Mouse (Mus musculus) CH12.LX (cell line): ENCODE measurements around the gene Wnt6. TPM values are rescaled to one million over a fixed set of nuclear protein-coding genes. Genes with fewer than 3 reads are reported as not detected.

Source experiments
- DNase-seq: peaks from one replicate; pipeline ENCODE4 v3.0.0-alpha.2; 2013; ENCODE audit errors: extremely low read depth
- H3K27ac ChIP-seq: 2 replicates; pipeline ENCODE4 v1.5.1; 2012; ENCODE audit warnings: low read depth, mild to moderate bottlenecking, control low read depth, moderate library complexity; ENCODE audit not compliant: insufficient read depth
- H3K27me3 ChIP-seq: replicated peaks from 2 replicates; pipeline ENCODE3; 2012; ENCODE audit warnings: inconsistent platforms
- H3K36me3 ChIP-seq, 2 experiments: replicated peaks in 1 of 2; 2 replicates each; pipeline versions ENCODE3 to v1.6.1; 2012; ENCODE audit warnings: inconsistent platforms in 1 of 2, low read length in 1 of 2, mild to moderate bottlenecking in 1 of 2, mixed read lengths in 1 of 2, moderate library complexity in 1 of 2; ENCODE audit not compliant: control insufficient read depth in 1 of 2, insufficient read depth in 1 of 2
- H3K4me1 ChIP-seq, 2 experiments: 2 replicates each; pipeline ENCODE4 v1.6.1; 2012; ENCODE audit warnings: inconsistent platforms in 1 of 2, moderate library complexity in 1 of 2; ENCODE audit not compliant: insufficient read depth in 2 of 2, control insufficient read depth in 1 of 2
- H3K4me2 ChIP-seq: 2 replicates; pipeline ENCODE4 v1.6.1; 2012; ENCODE audit warnings: low read depth, mild to moderate bottlenecking, control low read depth; ENCODE audit not compliant: poor library complexity, insufficient read depth, severe bottlenecking
- H3K4me3 ChIP-seq, 3 experiments: fragments of 150-350 bp in 1 of 3; sonication (generic) in 1 of 3; replicated peaks in 1 of 3; 2 replicates each; pipeline versions ENCODE3 to v1.5.1; 2011 to 2012; ENCODE audit warnings: low read depth in 2 of 3, low read length in 2 of 3, mild to moderate bottlenecking in 2 of 3, moderate library complexity in 2 of 3, control low read depth in 1 of 3, improper control_type of control experiment in 1 of 3, inconsistent platforms in 1 of 3, mixed read lengths in 1 of 3; ENCODE audit not compliant: poor library complexity in 1 of 3
- H3K79me2 ChIP-seq: replicated peaks from 2 replicates; pipeline ENCODE4 v1.6.1; 2012; ENCODE audit warnings: mild to moderate bottlenecking, moderate library complexity; ENCODE audit not compliant: control insufficient read depth, poor library complexity, insufficient read depth, severe bottlenecking; ENCODE audit errors: extremely low read depth
- H3K9ac ChIP-seq: 2 replicates; pipeline ENCODE4 v1.6.1; 2012; ENCODE audit warnings: low read depth, mild to moderate bottlenecking, control low read depth, moderate library complexity; ENCODE audit not compliant: insufficient read depth
- H3K9me3 ChIP-seq: replicated peaks from 2 replicates; pipeline ENCODE3; 2012; ENCODE audit warnings: low read length, inconsistent platforms, mixed read lengths
- BHLHE40 ChIP-seq: IDR thresholded peaks from 2 replicates; pipeline ENCODE4 v1.6.1; 2011; ENCODE audit warnings: mild to moderate bottlenecking, low read depth, low read length, improper control_type of control experiment
- CHD1 ChIP-seq: IDR thresholded peaks from 2 replicates; pipeline ENCODE4 v1.6.1; 2012; ENCODE audit warnings: low read depth, low read length, improper control_type of control experiment, inconsistent platforms
- E2F4 ChIP-seq: IDR thresholded peaks from 2 replicates; pipeline ENCODE4 v1.6.1; 2011; ENCODE audit warnings: low read depth, low read length, improper control_type of control experiment; ENCODE audit not compliant: insufficient replicate concordance
- ELF1 ChIP-seq: IDR thresholded peaks from 2 replicates; pipeline ENCODE4 v1.6.1; 2014; ENCODE audit warnings: low read depth, mild to moderate bottlenecking, inconsistent platforms, low read length, improper control_type of control experiment
- ETS1 ChIP-seq: conservative IDR thresholded peaks from 2 replicates; pipeline ENCODE4 v1.6.1; 2012; ENCODE audit warnings: low read depth, mild to moderate bottlenecking, inconsistent platforms, low read length, improper control_type of control experiment, moderate library complexity
- HCFC1 ChIP-seq: IDR thresholded peaks from 2 replicates; pipeline ENCODE4 v1.6.1; 2012; ENCODE audit warnings: low read depth, mild to moderate bottlenecking, inconsistent platforms, low read length, improper control_type of control experiment
- JUN ChIP-seq: IDR thresholded peaks from 2 replicates; pipeline ENCODE4 v1.6.1; 2011; ENCODE audit warnings: low read depth, mild to moderate bottlenecking, low read length, improper control_type of control experiment, moderate library complexity; ENCODE audit not compliant: insufficient read depth
- JUND ChIP-seq: conservative IDR thresholded peaks from 2 replicates; pipeline ENCODE4 v1.6.1; 2011; ENCODE audit warnings: low read depth, low read length, improper control_type of control experiment
- KAT2A ChIP-seq: IDR thresholded peaks from 2 replicates; pipeline ENCODE4 v1.6.1; 2012; ENCODE audit warnings: low read length, improper control_type of control experiment, inconsistent platforms; ENCODE audit not compliant: insufficient replicate concordance
- MAX ChIP-seq: IDR thresholded peaks from 2 replicates; pipeline ENCODE4 v1.6.1; 2011; ENCODE audit warnings: low read length, improper control_type of control experiment
- MAZ ChIP-seq: IDR thresholded peaks from 2 replicates; pipeline ENCODE4 v1.6.1; 2012; ENCODE audit warnings: low read depth, mild to moderate bottlenecking, inconsistent platforms, low read length, improper control_type of control experiment, moderate library complexity
- MEF2A ChIP-seq: IDR thresholded peaks from 2 replicates; pipeline ENCODE4 v1.6.1; 2014; ENCODE audit warnings: low read depth, mild to moderate bottlenecking, inconsistent platforms, low read length, improper control_type of control experiment, borderline replicate concordance
- MXI1 ChIP-seq: IDR thresholded peaks from 2 replicates; pipeline ENCODE4 v1.6.1; 2011; ENCODE audit warnings: mild to moderate bottlenecking, low read depth, low read length, improper control_type of control experiment
- MYC ChIP-seq: IDR thresholded peaks from 2 replicates; pipeline ENCODE4 v1.6.1; 2011; ENCODE audit warnings: low read depth, mild to moderate bottlenecking, improper control_type of control experiment, low read length
- NELFE ChIP-seq: IDR thresholded peaks from 2 replicates; pipeline ENCODE4 v1.6.1; 2011; ENCODE audit warnings: low read depth, low read length, improper control_type of control experiment
- NRF1 ChIP-seq: IDR thresholded peaks from 2 replicates; pipeline ENCODE4 v1.6.1; 2014; ENCODE audit warnings: low read depth, mild to moderate bottlenecking, inconsistent platforms, low read length, improper control_type of control experiment, moderate library complexity
- PAX5 ChIP-seq: IDR thresholded peaks from 2 replicates; pipeline ENCODE4 v1.6.1; 2012; ENCODE audit warnings: low read length, inconsistent platforms, mixed read lengths
- POLR2A ChIP-seq: IDR thresholded peaks from 2 replicates; pipeline ENCODE4 v1.6.1; 2011; ENCODE audit warnings: low read depth, mild to moderate bottlenecking, improper control_type of control experiment, low read length
- POLR2AphosphoS2 ChIP-seq: IDR thresholded peaks from 2 replicates; pipeline ENCODE4 v1.6.1; 2011; ENCODE audit warnings: low read depth, low read length, improper control_type of control experiment
- RCOR1 ChIP-seq: conservative IDR thresholded peaks from 2 replicates; pipeline ENCODE4 v1.6.1; 2012; ENCODE audit warnings: low read depth, mild to moderate bottlenecking, inconsistent platforms, low read length, improper control_type of control experiment
- SIN3A ChIP-seq: IDR thresholded peaks from 2 replicates; pipeline ENCODE4 v1.6.1; 2012; ENCODE audit warnings: low read length, improper control_type of control experiment, inconsistent platforms
- TBP ChIP-seq: conservative IDR thresholded peaks from 2 replicates; pipeline ENCODE4 v1.6.1; 2011; ENCODE audit warnings: low read depth, low read length, improper control_type of control experiment
- UBTF ChIP-seq: IDR thresholded peaks from 2 replicates; pipeline ENCODE4 v1.6.1; 2012; ENCODE audit warnings: low read depth, mild to moderate bottlenecking, inconsistent platforms, low read length, improper control_type of control experiment, moderate library complexity
- USF1 ChIP-seq: IDR thresholded peaks from 2 replicates; pipeline ENCODE4 v1.6.1; 2014; ENCODE audit warnings: low read depth, mild to moderate bottlenecking, inconsistent platforms, low read length, improper control_type of control experiment
- ZC3H11A ChIP-seq: IDR thresholded peaks from 2 replicates; pipeline ENCODE4 v1.6.1; 2012; ENCODE audit warnings: low read depth, mild to moderate bottlenecking, inconsistent platforms, low read length, improper control_type of control experiment
- ZKSCAN1 ChIP-seq: IDR thresholded peaks from 2 replicates; pipeline ENCODE4 v1.6.1; 2012; ENCODE audit warnings: low read depth, inconsistent platforms, low read length, improper control_type of control experiment, borderline replicate concordance
- ZMIZ1 ChIP-seq: IDR thresholded peaks from 2 replicates; pipeline ENCODE4 v1.6.1; 2012; ENCODE audit warnings: low read depth, mild to moderate bottlenecking, inconsistent platforms, low read length, improper control_type of control experiment
- ZNF384 ChIP-seq: IDR thresholded peaks from 2 replicates; pipeline ENCODE4 v1.6.1; 2012; ENCODE audit warnings: low read depth, low read length, improper control_type of control experiment, inconsistent platforms
- dilution Hi-C: fragments of 300-500 bp; cut with MboI; formaldehyde crosslinking; loops from 2 replicates; pipeline ENCODE4 v1.14.3; 2020; ENCODE audit warnings: low sequenced_read_pairs; ENCODE audit not compliant: extremely low pct_unique_long_range_greater_than_20kb, extremely low pct_ligation_motif_present
- in situ Hi-C: fragments of 300-500 bp; cut with MboI; formaldehyde crosslinking; loops from 3 replicates; pipeline ENCODE4 v1.14.3; 2019; ENCODE audit warnings: low sequenced_read_pairs, low pct_ligation_motif_present, low pct_unique_long_range_greater_than_20kb, mixed read lengths
- polyA plus RNA-seq: library from polyadenylated mRNA; unstranded; fragments of >175 nt; gene quantifications from 2 replicates; pipeline ENCODE4 v1.2.1, GENCODE M21; 2012; ENCODE audit warnings: low read depth; ENCODE audit not compliant: insufficient read length
- total RNA-seq, 2 experiments: library from RNA; depleted of rRNA; stranded (reverse); fragments of 300-350 nt in 1 of 2; fragments of >200 nt in 1 of 2; gene quantifications; 2 replicates each; pipeline ENCODE4 v1.2.3; 2012 to 2014

Wnt6 gene
- total and polyA plus RNA-seq, 3 experiments = 0.67 to 3.4 (median 1.7) TPM

DNA sequence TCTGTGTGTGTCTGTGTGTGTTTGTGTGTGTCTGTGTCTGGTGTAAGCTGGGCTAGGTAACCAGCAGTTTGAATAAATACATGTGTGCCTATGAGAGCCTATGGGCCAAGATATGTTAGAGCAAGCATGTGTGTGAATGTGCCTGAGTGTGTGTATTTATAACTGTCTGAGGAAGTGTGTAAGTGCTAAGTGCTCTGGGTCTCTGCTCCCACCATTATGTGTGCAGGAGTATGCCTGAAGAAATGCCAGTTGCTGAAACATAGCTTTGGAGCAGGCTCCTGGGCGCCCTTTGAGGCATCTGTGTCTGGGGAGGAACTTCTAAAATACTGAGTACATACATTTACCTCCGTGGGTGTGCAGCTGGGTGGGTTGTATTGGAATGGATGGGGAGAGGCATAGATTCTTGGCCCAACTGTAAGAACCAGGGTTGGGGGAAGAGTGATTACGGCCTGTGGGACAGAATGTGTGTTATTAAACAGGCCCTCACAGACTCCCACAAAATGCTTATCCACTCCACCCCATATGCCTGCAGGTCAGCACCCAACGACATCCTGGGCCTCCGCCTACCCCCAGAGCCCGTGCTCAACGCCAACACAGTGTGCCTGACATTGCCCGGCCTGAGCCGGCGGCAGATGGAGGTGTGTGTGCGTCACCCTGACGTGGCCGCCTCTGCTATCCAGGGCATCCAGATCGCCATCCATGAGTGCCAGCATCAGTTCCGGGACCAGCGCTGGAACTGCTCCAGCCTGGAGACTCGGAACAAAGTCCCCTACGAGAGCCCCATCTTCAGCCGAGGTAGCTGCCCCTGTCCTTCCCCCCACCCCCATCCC, 21.4 kb downstream of the Wnt6 start:
- Histone ChIP-seq H3K9me3 (no peaks in the 10 kb centered on the region), H3K9ac (peak overlapping the region; percentile 81), H3K27me3 (no peaks in the 10 kb centered on the region), H3K4me1 (peaks cover 53 to 55% of the 10 kb centered on the region in 2 experiments), H3K4me3 (peak overlapping the region; percentile 84 to 89 (median 88)), H3K4me2 (peak overlapping the region; percentile 93), H3K36me3 (peaks cover 0 to 46% of the 10 kb centered on the region in 2 experiments), H3K79me2 (peaks cover 17% of the 10 kb centered on the region), H3K27ac (peak overlapping the region; percentile 88)
- dilution Hi-C loops = no loop called here
- no peak for DNase-seq
- TF ChIP-seq BHLHE40 (peak; percentile 36; the same call in 1 of the 2 replicates), ETS1 (0 out of 2 replicates have a peak, but pooled peaks have one; percentile 10), JUN (no peak), MEF2A (0 out of 2 replicates have a peak, but pooled peaks have one; percentile 10), KAT2A (no peak), MXI1 (peak; percentile 16; the same call in 1 of the 2 replicates), UBTF (peak; percentile 62; the same call in 1 of the 2 replicates), POLR2A (peak; percentile 44; the same call in 1 of the 2 replicates)
- in situ Hi-C loops = no loop called here

DNA sequence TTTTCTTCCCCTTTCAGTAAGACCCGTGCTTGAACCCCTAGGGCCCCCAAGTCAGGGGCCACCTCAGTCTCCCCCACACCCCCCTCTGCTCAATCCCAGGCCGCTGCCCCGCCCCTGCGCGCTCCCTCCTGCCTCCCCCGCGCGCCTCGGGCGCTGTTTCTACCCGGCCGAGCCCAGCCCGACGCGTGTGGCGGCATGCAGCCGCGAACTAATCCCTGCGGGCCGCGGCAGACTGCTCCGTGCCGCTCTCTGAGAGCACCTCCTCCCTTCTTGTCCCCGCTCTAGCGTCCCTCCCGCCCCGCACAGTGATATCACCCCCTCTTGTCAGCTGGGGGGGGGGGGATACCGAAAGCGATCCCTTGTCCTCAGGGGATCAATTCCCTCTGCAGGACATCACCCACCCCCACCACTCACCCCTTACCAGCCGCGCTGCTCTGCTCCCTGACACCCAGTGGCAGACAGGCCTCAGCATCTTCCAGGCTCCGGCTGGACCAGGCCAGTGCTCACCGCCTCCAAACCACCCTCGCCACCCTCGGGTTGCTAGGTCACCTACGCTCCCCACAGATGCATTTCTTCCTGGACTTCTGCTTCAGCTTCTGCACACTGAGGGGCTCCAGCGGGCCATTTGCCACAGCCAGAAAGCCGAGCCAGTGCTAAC, 22.9 kb downstream of the Wnt6 start:
- H3K4me2 ChIP-seq = peak overlapping the region; percentile 93
- peak overlapping the region; percentile 81 for H3K9ac ChIP-seq
- peaks cover 0 to 60% of the 10 kb centered on the region in 2 experiments for H3K36me3 ChIP-seq
- peaks cover 17% of the 10 kb centered on the region for H3K79me2 ChIP-seq
- DNase-seq = no peak
- H3K4me1 ChIP-seq = peaks cover 47 to 55% of the 10 kb centered on the region in 2 experiments
- no peaks in the 10 kb centered on the region for H3K9me3 ChIP-seq
- peak overlapping the region; percentile 88 for H3K27ac ChIP-seq
- H3K27me3 ChIP-seq = no peaks in the 10 kb centered on the region
- dilution Hi-C loops (no loop called here), in situ Hi-C loops (no loop called here)
- H3K4me3 ChIP-seq = peak overlapping the region; percentile 84 to 89 (median 88)
- TF ChIP-seq MAX (no peak), TBP (0 out of 2 replicates have a peak, but pooled peaks have one; percentile 7), POLR2AphosphoS2 (no peak; the same call in 1 of the 2 replicates), BHLHE40 (peak; percentile 73), USF1 (no peak), NELFE (peak; percentile 45; the same call in 1 of the 2 replicates), ELF1 (no peak), SIN3A (peak; percentile 71), CHD1 (peak; percentile 54; the same call in 1 of the 2 replicates), ETS1 (peak; percentile 36), RCOR1 (no peak), MAZ (peak; percentile 89), HCFC1 (no peak), ZMIZ1 (peak; percentile 50; the same call in 1 of the 2 replicates), MYC (no peak), E2F4 (no peak), PAX5 (no peak), ZC3H11A (no peak), ZNF384 (no peak), KAT2A (no peak), ZKSCAN1 (no peak), NRF1 (no peak), JUND (no peak), MEF2A (no peak), POLR2A (peak; percentile 31; the same call in 1 of the 2 replicates)
